Mouse (Mus musculus): ENCODE measurements around the gene Med27.

Gene Med27

DNA sequence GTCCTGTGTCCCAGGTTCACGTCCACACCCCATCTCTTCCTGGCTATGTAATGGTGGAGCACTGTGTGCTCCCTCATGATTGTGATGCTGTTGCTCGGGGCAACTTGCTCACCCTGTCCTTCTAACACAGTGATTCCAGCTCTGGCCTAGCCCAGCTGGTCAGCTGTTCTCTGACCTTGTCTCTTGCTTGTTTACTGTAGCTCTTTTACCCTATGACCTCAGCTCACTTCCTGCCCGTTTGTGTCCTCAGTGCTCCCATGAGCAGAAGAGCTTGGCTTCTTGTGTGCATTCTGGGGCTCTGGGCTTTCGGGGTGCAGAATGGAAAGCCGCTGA, 91.9 kb downstream of the Med27 start:
- DNase-seq: peak; percentile 51

DNA sequence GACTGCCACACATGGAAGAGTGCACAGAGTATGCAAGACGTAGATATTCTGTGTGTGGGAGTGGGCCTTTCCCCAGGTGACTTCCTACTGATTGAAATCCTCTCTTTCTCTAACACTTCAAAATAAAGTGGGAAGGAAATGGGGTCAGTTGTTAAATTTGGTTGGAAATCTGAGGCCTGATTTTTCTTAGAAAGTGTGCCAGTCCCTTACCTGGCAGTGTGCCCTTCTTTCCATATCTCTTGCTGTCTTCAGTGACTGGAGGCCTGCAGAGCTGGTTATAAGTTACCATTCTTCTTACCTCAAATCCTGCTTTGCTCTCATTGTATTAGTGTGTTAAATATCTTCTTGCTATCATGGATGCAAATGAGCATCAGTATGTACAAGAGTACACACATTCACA, 92.4 kb downstream of the Med27 start:
- DNase-seq: no peak

GRCm38 (mm10) chr2:29439396-29439795, 92.8 kb downstream of the Med27 start:
- no peak for DNase-seq

DNA sequence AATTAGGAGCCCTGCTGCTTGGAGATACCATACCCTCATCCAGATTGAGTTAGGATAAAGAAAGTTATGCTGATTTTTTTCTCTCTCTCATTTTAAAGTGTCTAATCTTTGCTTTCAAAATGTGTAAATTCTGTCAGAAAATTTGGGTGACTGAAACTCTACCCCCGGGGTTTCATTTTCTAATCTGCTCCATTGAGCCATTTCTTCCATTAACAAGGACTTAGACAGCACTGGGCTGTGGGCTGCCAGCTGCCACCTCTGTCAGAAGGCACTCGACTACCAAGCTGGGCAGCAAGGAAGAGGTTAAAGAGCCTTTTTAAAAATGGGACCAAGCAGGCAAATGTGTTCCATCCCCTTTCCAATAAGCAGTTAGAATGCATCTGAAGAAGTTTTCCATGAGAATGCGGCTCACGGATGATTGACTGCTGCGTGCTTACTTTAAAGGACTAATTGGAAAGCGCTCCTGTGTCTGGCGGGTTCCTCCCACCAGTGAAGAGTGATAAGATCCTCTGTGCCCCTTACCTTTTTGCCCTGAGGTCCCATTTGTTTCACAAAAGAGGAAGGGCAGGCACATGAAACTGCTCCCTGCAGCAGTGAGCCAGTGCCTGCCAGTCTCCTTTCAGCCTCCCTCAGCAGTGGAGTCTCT, 93.4 kb downstream of the Med27 start:
- DNase-seq: no peak

DNA sequence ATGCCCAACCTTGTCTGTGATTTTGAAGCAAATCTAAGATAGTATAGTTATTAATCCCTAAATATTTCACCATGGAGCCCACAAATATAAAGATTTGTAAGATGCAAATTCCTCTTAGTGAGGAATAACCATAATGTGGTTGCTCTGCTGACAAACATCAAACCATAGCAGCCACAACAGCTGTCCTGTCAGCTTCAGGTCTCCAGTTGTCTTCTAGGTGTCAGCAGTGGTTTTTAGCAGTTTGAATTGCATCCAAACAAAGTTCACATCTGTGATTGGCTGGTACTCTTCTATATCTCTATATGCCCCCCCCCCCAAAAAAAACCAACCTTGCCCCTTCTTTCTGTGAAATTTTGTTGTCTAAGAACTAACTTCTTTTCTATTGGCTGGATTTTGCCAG, 95.7 kb downstream of the Med27 start:
- DNase-seq: no peak

GRCm38 (mm10) chr2:29443626-29444217, 97.1 kb downstream of the Med27 start:
- DNase-seq: no peak

DNA sequence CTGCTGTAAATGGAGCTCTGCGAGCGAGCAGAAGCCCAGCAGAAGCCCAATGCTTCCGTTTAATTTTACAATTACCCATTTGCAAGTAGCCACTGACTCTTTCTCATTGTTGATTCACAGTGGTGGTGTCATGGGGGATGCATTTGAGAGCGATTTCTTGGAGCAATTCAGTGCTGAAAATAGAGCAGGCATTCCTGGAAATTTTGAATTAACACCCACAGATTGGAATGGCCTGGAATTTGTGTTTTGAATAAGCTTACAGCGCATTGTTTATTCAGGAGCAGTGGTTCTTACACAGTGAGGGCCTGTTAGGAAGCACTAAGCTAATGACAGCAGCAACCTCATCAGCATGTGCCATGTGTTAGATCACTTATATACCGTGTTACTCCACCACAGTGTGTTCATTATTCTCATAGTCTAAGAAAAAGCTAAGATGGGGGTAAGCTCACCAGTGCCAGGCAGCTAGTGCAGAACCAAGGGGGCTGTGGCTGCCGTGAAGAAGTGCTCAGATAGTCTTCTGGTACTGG, 101.9 kb downstream of the Med27 start:
- no peak for DNase-seq

- DNase-seq: no peak
These were observed 104.9 kb downstream of the Med27 start for GRCm38 (mm10) chr2:29451368-29451999.

DNA sequence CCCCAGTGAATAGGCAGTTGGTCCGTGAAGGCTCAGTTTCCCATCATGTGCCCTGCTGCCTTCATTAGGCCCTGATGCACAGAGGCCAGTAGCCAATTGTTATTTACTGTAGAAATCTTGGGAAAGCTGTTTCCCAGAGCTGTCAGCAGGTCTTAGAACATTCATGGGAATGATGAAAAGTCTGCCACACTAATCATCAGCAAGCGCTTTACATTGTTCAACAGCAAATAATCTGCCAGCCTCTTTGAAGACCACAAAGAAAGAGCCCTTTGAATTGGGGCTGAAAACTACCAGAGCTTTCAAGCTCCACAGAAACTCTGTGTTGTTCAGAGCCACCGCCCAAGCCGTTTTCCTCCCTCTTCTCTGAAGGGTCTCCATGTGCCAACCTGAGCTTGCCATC, 106.8 kb downstream of the Med27 start:
- DNase-seq: no peak

- DNase-seq: no peak
These were observed 110.2 kb downstream of the Med27 start for GRCm38 (mm10) chr2:29456631-29457320.

DNA sequence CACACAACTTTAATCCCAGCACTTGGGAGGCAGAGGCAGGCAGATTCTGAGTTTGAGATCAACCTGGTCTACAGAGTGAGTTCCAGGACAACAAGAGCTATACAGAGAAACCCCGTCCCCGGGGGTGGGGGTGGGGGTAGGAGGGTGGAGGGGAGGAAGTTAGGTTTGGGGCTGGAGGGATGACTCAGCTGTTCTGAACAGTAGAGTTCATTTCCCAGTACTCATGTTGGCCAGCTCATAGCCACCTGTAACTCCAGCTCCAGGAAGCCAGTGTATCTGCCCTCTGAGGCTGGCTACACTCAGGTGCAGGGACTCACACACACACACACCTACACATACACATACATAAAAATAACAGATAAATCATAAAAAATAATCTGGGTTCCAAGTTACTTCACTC, 111.1 kb downstream of the Med27 start:
- no peak for DNase-seq

- DNase-seq: no peak
These were observed 111.8 kb downstream of the Med27 start for GRCm38 (mm10) chr2:29458346-29458950.

GRCm38 (mm10) chr2:29459648-29460047, 113.0 kb downstream of the Med27 start:
- no peak for DNase-seq

GRCm38 (mm10) chr2:29461841-29462240, 115.2 kb downstream of the Med27 start:
- no peak for DNase-seq

GRCm38 (mm10) chr2:29463039-29463585, 116.5 kb downstream of the Med27 start:
- peak; percentile 44 for DNase-seq

DNA sequence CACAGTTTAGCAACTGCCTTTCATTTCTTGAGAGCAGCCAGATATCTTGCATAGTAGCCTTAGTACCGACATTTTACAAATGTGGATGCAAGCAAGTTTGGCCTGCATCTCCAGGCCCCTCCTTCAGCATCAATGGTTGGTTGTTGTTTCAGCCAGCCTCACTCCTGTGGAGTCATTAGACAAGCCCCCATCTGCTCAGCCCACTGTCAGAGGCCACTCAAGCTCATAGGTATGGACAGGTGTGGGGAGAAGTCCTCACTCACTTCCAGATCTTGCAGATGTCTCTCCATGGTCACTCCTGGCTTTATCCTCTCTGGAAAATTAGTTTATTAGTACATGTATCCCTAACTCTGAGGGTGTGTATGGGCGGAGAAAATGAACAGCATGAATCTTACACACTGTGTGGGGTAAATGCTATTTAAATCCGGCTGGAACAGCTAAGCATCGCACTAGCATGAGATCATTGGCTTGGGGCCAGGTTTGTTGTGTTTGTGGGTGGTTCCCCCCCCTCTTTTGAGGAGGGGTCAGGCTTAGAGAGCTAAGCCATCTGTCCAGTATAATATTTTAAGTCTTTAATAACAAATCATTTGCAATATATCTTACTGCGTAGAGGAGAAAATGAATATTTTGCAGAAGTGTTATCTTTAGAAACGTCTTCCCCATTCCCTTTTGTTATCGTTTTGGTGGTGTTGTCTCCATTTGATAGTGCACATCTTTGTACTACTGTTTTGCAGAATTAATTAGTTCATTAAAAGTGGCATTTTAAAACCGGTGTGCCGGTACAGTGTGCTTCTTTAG, 118.4 kb downstream of the Med27 start:
- DNase-seq: no peak

DNA sequence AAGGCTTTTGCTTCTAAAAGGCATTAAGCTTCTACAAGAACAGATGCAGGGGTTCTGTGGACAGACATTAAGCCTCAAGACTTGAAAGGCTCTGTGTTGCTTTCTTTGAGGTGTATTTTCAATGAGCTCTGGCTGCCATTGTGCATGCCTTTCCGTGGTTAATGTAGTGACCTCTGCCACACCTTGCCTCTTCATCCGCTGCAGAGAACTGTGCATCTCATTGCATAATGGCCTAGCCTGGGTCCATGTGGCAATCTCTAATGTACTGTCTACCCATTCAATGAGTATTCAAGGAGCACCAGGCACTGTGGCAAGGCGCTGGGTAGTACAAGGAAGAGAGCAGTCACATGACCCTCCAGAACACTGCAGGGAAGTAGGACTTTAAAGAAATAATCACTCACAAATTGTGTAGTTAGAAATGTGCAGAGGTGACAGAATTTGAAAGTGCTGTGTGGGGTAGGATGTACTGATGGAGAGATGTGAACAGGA, 119.1 kb downstream of the Med27 start:
- no peak for DNase-seq

DNA sequence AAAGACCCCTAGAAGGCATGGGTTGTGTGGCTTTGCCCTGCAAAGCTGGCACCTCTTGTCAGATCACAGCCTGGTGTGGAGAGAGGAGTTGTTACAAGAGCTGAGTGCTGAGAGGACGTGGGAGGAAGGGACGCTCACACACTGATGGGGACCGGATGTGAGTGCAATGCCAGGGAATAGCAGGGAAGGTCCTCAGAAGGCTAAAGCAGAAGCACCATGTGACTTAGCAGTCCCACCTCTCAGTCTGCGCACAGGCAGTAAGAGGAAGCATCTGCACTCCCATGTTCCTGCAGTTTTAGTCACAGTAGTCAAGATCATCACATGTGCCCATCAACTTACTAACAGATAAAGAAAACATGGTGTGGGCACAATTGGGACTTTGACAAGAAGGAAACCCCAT, 119.8 kb downstream of the Med27 start:
- DNase-seq: no peak

DNA sequence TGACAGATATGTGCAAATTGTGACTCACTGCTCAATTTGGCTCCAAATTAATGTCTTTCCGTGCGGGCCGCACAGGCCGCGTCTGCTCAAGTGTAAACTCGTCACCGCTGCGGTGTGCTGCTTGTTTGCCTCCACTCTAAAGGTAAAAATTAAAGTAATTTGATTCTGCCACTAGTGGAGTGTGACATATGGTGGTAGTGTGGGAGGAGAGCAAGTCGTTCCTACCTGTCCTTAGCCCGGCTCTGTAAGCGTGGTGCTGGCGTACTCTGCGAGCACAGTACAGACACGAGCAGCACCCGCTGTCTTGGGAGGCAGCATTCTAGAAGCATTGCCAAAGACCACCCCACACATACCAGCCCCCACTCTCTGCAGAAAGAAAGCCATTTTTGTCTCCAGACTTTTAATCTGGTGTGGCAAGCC, 121.9 kb downstream of the Med27 start:
- DNase-seq: no peak

GRCm38 (mm10) chr2:29472952-29473437, 126.4 kb downstream of the Med27 start:
- DNase-seq: no peak

DNA sequence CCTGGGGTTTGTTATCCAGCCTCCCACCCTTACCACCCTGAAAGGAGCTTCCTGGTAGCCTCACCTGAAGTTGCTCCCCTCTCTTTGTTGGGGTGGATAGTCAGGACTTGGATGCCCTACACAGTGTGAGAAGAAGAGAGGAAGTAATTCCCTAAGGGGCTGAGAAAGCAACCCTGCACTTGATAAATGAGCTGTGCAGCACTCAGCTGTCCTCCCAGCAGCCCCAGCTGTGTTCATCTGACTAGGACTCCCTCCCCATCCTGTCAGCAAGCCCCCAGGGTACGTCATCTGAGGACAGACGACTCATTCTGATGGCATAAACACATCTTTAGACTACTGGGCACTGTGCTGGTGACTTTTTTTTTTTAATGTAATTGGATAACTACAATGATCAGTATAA, 127.3 kb downstream of the Med27 start:
- no peak for DNase-seq

- DNase-seq: no peak
These were observed 130.1 kb downstream of the Med27 start for GRCm38 (mm10) chr2:29476702-29477101.
